Mouse (Mus musculus): Measurements from ENCODE around the gene Efna3. TPM values are rescaled to one million over a fixed set of nuclear protein-coding genes. Genes with fewer than 3 reads are reported as not detected.

Efna3 gene
- polyA plus RNA-seq, 1 experiment, result not detected

- TF ChIP-seq POLR2A (IDR thresholded peaks at IDR 0.05; ENCODE audit: insufficient read depth, low read depth, low read length), result no peak
- no peak for TF ChIP-seq CTCF (IDR thresholded peaks at IDR 0.05; ENCODE audit: insufficient read depth, low read depth, low read length)
- 2% methylated on average over 58 of the region's 58 CpGs for WGBS
- Histone ChIP-seq H3K4me1 (ENCODE audit: control insufficient read depth, insufficient read depth, low read length) (peaks cover 69% of the 10 kb centered on the region), H3K4me3 (ENCODE audit: insufficient read depth, low read depth, low read length) (peak overlapping the region; percentile 58), H3K27ac (ENCODE audit: insufficient read depth, low read depth, low read length) (0 out of 2 replicates have a peak overlapping the region, but pooled peaks have one; percentile 36)
Measured at GRCm38 (mm10) chr3:89319591-89320350, 3.0 kb downstream of the Efna3 start.

DNA sequence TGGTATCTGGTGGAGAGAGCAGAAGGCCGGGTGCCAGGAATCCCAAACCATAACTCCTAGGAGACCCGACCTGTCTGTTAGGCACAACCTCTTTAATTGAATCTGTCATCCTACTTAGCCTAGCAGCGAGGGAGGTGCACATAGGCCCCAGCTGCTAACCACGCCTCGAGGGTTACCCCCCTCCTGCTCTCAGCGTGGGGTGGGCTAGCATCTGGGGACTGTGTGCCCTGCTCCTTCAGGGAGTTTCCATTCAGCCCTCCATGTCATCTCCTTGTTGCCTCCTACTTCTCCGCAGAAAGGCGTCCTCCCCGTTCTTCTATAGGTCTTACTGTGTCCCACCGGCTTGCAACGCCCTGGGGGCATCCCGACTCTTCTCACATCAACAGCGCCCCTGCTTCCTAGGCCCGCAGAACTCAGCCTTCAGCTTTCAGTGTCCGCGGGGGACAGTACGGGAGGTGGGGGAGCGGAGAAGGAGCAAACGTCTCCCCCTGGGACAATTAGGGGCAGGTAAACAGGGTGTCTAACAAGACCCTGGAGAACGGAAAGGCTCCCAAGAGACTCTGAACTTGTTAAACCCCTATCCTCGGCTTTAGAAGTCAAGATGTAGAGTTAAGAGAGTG, 3.7 kb downstream of the Efna3 start:
- H3K4me3 ChIP-seq (ENCODE audit: insufficient read depth, low read depth, low read length), result peak overlapping the region; percentile 58
- no peak overlapping the region for H3K27ac ChIP-seq (ENCODE audit: insufficient read depth, low read depth, low read length)
- WGBS, result 18% methylated on average over 21 of the region's 21 CpGs
- H3K4me1 ChIP-seq (ENCODE audit: control insufficient read depth, insufficient read depth, low read length), result peaks cover 70% of the 10 kb centered on the region
- TF ChIP-seq POLR2A (IDR thresholded peaks at IDR 0.05; ENCODE audit: insufficient read depth, low read depth, low read length), result no peak
- no peak for TF ChIP-seq CTCF (IDR thresholded peaks at IDR 0.05; ENCODE audit: insufficient read depth, low read depth, low read length)

DNA sequence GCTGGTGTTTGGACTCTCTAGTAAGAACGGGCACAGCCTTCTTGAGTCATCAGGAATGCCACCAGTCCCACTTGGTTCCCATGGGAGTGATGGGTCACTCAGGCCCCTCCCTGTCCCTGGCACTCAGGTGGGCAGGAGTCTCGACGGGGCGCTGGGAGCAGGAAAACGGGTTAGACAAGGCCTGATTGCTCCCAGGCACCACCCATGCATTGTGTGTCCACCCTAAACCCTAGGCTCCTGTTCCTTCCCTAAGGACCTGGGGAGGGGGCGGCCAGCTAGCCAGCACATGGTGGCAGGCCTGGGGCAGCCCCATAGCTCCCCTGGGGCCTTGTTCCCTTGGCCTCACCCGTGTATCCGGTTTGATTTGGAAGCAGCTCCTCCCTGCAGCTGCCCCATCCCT, 4.4 kb downstream of the Efna3 start:
- no peak overlapping the region for H3K4me3 ChIP-seq (ENCODE audit: insufficient read depth, low read depth, low read length)
- TF ChIP-seq CTCF (IDR thresholded peaks at IDR 0.05; ENCODE audit: insufficient read depth, low read depth, low read length), result no peak
- TF ChIP-seq POLR2A (IDR thresholded peaks at IDR 0.05; ENCODE audit: insufficient read depth, low read depth, low read length), result no peak
- 76% methylated on average over 8 of the region's 8 CpGs for WGBS
- no peak overlapping the region; the same call in 1 of the 2 replicates for H3K27ac ChIP-seq (ENCODE audit: insufficient read depth, low read depth, low read length)
- H3K4me1 ChIP-seq (ENCODE audit: control insufficient read depth, insufficient read depth, low read length), result peaks cover 70% of the 10 kb centered on the region

GRCm38 (mm10) chr3:89317246-89317645, 5.5 kb downstream of the Efna3 start:
- H3K4me3 ChIP-seq (ENCODE audit: insufficient read depth, low read depth, low read length), result 0 out of 2 replicates have a peak overlapping the region, but pooled peaks have one; percentile 12
- TF ChIP-seq POLR2A (IDR thresholded peaks at IDR 0.05; ENCODE audit: insufficient read depth, low read depth, low read length), result no peak
- TF ChIP-seq CTCF (IDR thresholded peaks at IDR 0.05; ENCODE audit: insufficient read depth, low read depth, low read length), result no peak
- peak overlapping the region; percentile 63 for H3K27ac ChIP-seq (ENCODE audit: insufficient read depth, low read depth, low read length)
- H3K4me1 ChIP-seq (ENCODE audit: control insufficient read depth, insufficient read depth, low read length), result peaks cover 68% of the 10 kb centered on the region
- WGBS, result 23% methylated on average over 6 of the region's 6 CpGs

- Histone ChIP-seq H3K4me1 (ENCODE audit: control insufficient read depth, insufficient read depth, low read length) (peaks cover 65% of the 10 kb centered on the region), H3K27ac (ENCODE audit: insufficient read depth, low read depth, low read length) (peak overlapping the region; percentile 63), H3K4me3 (ENCODE audit: insufficient read depth, low read depth, low read length) (0 out of 2 replicates have a peak overlapping the region, but pooled peaks have one; percentile 12)
- 0% methylated on average over 4 of the region's 4 CpGs for WGBS
- no peak for TF ChIP-seq POLR2A (IDR thresholded peaks at IDR 0.05; ENCODE audit: insufficient read depth, low read depth, low read length)
- TF ChIP-seq CTCF (IDR thresholded peaks at IDR 0.05; ENCODE audit: insufficient read depth, low read depth, low read length), result peak; percentile 77
Measured at GRCm38 (mm10) chr3:89316833-89317232, 5.9 kb downstream of the Efna3 start.

GRCm38 (mm10) chr3:89315930-89316831, 6.6 kb downstream of the Efna3 start:
- no peak for TF ChIP-seq POLR2A (IDR thresholded peaks at IDR 0.05; ENCODE audit: insufficient read depth, low read depth, low read length)
- TF ChIP-seq CTCF (IDR thresholded peaks at IDR 0.05; ENCODE audit: insufficient read depth, low read depth, low read length), result 0 out of 2 replicates have a peak, but pooled peaks have one; percentile 3
- 15% methylated on average over 40 of the region's 40 CpGs for WGBS
- Histone ChIP-seq H3K4me3 (ENCODE audit: insufficient read depth, low read depth, low read length) (no peak overlapping the region), H3K4me1 (ENCODE audit: control insufficient read depth, insufficient read depth, low read length) (peaks cover 61% of the 10 kb centered on the region), H3K27ac (ENCODE audit: insufficient read depth, low read depth, low read length) (no peak overlapping the region)

GRCm38 (mm10) chr3:89315195-89315929, 7.4 kb downstream of the Efna3 start:
- Histone ChIP-seq H3K4me1 (ENCODE audit: control insufficient read depth, insufficient read depth, low read length) (peaks cover 53% of the 10 kb centered on the region), H3K27ac (ENCODE audit: insufficient read depth, low read depth, low read length) (peak overlapping the region; percentile 79), H3K4me3 (ENCODE audit: insufficient read depth, low read depth, low read length) (peak overlapping the region; percentile 35)
- 7% methylated on average over 26 of the region's 26 CpGs for WGBS
- 0 out of 2 replicates have a peak, but pooled peaks have one; percentile 7 for TF ChIP-seq POLR2A (IDR thresholded peaks at IDR 0.05; ENCODE audit: insufficient read depth, low read depth, low read length)
- peak; percentile 76 for TF ChIP-seq CTCF (IDR thresholded peaks at IDR 0.05; ENCODE audit: insufficient read depth, low read depth, low read length)

- H3K4me1 ChIP-seq (ENCODE audit: control insufficient read depth, insufficient read depth, low read length), result peaks cover 47% of the 10 kb centered on the region
- no peak for TF ChIP-seq CTCF (IDR thresholded peaks at IDR 0.05; ENCODE audit: insufficient read depth, low read depth, low read length)
- TF ChIP-seq POLR2A (IDR thresholded peaks at IDR 0.05; ENCODE audit: insufficient read depth, low read depth, low read length), result no peak
- WGBS, result 27% methylated on average over 2 of the region's 2 CpGs
- peak overlapping the region; percentile 79 for H3K27ac ChIP-seq (ENCODE audit: insufficient read depth, low read depth, low read length)
- H3K4me3 ChIP-seq (ENCODE audit: insufficient read depth, low read depth, low read length), result peak overlapping the region; percentile 35
Measured at GRCm38 (mm10) chr3:89314791-89315190, 8.0 kb downstream of the Efna3 start.
